Mouse (Mus musculus): ENCODE measurements around the gene Rnase4. TPM values are rescaled to one million over a fixed set of nuclear protein-coding genes. Genes with fewer than 3 reads are reported as not detected.

Gene Rnase4
- polyA plus RNA-seq, 1 experiment: 650 TPM

DNA sequence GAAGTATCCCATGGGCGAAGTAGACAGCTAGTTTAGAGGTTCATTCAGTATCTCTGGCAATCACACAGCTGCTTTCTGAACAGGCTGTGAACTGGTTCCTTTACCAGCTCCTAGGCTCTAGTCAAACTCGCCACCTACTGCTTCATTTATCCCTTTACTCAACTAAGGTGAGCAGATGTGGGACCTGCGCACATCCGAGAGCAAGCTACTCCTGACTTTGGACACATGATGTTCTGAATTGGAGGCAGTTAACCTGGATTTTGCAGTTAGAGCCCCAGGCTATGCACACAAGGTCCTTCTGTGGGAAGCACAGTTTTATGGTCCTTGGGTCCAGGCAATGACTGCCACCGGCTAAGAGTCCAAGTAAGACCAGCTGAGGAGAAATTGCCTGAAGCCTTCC is 30.1 kb upstream of the Rnase4 start:
- DNase-seq: no peak
- whole genome bisulfite sequencing: 95% methylated on average over 5 of the region's 5 CpGs
- Histone ChIP-seq H3K4me1 (ENCODE audit: control insufficient read depth, insufficient read depth, low read length) (0 out of 2 replicates have a peak, but pooled peaks cover 2% of the 10 kb centered on the region), H3K4me3 (replicated peaks; ENCODE audit: extremely low read depth, low read depth, low read length) (no peak overlapping the region)
- TF ChIP-seq CTCF (IDR thresholded peaks at IDR 0.05; ENCODE audit: insufficient read depth, low read length): no peak
- no peak for TF ChIP-seq POLR2A (IDR thresholded peaks at IDR 0.05; ENCODE audit: borderline replicate concordance, extremely low read depth, low read depth, low read length)

- 72% methylated on average over 5 of the region's 5 CpGs for WGBS
- Histone ChIP-seq H3K4me3 (replicated peaks; ENCODE audit: extremely low read depth, low read depth, low read length) (no peak overlapping the region), H3K4me1 (ENCODE audit: control insufficient read depth, insufficient read depth, low read length) (no peaks in the 10 kb centered on the region)
- TF ChIP-seq CTCF (IDR thresholded peaks at IDR 0.05; ENCODE audit: insufficient read depth, low read length): no peak
- no peak for TF ChIP-seq POLR2A (IDR thresholded peaks at IDR 0.05; ENCODE audit: borderline replicate concordance, extremely low read depth, low read depth, low read length)
- DNase-seq: no peak
Measured at GRCm38 (mm10) chr14:51068956-51069355, 21.9 kb upstream of the Rnase4 start.

DNA sequence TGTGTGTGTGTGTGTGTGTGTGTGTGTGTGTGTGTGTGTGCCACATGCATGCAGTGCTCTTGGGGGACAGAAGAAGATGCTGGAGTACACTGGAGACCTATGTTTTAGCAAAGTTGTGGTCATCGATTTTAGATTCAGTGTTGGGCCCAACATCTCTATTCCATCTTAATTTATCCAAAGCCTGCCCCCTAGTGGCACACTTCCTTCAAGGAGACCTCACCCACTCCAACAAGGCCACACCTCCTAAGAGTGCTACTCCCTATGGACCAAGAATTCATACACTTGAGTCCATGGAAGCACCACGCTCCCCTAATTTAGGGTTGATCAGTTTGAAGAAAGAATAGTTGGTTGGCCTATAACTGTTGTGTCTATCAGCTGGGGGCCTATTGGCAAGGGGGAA is 21.3 kb upstream of the Rnase4 start:
- TF ChIP-seq POLR2A (IDR thresholded peaks at IDR 0.05; ENCODE audit: borderline replicate concordance, extremely low read depth, low read depth, low read length): no peak
- peak; percentile 38; the same call in 1 of the 2 replicates for TF ChIP-seq CTCF (IDR thresholded peaks at IDR 0.05; ENCODE audit: insufficient read depth, low read length)
- no peak for DNase-seq
- no peaks in the 10 kb centered on the region for H3K4me1 ChIP-seq (ENCODE audit: control insufficient read depth, insufficient read depth, low read length)
- no peak overlapping the region for H3K4me3 ChIP-seq (replicated peaks; ENCODE audit: extremely low read depth, low read depth, low read length)
- WGBS: 88% methylated on average over 2 of the region's 2 CpGs

DNA sequence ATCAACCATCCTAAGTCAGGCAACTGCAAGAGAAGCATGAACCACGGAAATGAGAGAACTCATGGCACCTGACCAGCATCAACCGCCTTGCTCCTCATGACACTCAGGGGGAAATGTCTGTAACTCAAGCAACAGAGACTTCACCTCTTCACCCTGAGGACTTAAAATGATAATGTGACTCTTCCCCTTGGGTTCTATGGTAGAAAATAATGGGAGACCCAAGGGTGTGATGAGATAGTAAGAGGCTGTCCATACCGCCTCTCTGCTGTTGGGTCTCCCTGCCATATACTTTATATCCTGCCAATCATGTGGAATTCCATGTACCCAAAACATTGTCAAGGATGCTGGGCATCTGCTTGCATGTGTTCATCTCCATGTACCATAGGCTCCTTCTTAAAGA is 16.5 kb upstream of the Rnase4 start, which contains the start of gene Olfr750:
Gene Olfr750, minus strand, starts transcription at position 101 of the 400 bp plus-strand sequence.
- DNase-seq: no peak
- no peaks in the 10 kb centered on the region for H3K4me1 ChIP-seq (ENCODE audit: control insufficient read depth, insufficient read depth, low read length)
- TF ChIP-seq CTCF (IDR thresholded peaks at IDR 0.05; ENCODE audit: insufficient read depth, low read length) (no peak), POLR2A (IDR thresholded peaks at IDR 0.05; ENCODE audit: borderline replicate concordance, extremely low read depth, low read depth, low read length) (no peak)
- WGBS: 86% methylated on average over 3 of the region's 3 CpGs
- no peak within 1 kb of the TSS for H3K4me3 ChIP-seq (replicated peaks; ENCODE audit: extremely low read depth, low read depth, low read length)

DNA sequence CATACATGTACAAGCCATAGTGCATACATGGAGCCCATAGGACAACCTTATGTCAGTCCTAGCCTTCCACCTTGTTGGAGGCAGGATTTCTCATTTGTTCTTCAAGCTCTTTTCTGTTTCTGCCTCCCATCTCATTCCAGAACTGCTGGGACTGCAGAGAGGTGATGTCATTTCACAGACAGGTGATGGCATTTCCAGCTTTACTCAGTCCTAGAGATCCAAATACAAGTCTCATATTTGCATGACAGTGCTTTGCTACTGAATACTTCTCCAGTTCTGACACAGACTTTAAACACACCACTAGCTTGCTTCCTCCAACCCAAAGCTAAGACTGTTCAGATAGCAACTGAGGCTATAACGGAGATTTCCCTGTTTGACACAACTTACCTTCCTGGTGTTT is 11.7 kb upstream of the Rnase4 start:
- H3K4me3 ChIP-seq (replicated peaks; ENCODE audit: extremely low read depth, low read depth, low read length): no peak overlapping the region
- WGBS: 87% methylated on average over 1 of the region's 1 CpGs
- H3K4me1 ChIP-seq (ENCODE audit: control insufficient read depth, insufficient read depth, low read length): peaks cover 3% of the 10 kb centered on the region; the same call in 1 of the 2 replicates
- TF ChIP-seq POLR2A (IDR thresholded peaks at IDR 0.05; ENCODE audit: borderline replicate concordance, extremely low read depth, low read depth, low read length) (no peak), CTCF (IDR thresholded peaks at IDR 0.05; ENCODE audit: insufficient read depth, low read length) (no peak)
- no peak for DNase-seq

DNA sequence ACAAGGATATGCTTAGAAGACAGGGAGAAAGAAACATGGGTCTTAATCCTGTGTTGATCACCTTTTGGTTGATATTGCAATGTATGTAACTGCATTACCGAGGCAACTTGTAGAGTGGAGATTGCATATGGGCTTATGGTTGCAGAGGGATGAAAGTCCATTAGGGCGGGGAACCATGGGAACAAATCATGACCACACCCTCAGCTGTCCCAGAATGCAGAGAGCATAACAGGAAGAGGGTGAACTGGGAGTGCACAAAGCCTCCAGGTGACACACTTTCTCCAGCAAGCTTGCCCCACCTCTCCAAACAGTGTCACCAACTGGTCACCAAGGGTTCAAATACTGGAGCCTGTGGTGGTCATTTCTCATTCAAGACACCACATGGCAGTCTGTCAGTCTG is 9.8 kb upstream of the Rnase4 start:
- no peak for DNase-seq
- no peak overlapping the region for H3K4me3 ChIP-seq (replicated peaks; ENCODE audit: extremely low read depth, low read depth, low read length)
- no peak for TF ChIP-seq CTCF (IDR thresholded peaks at IDR 0.05; ENCODE audit: insufficient read depth, low read length)
- no peak for TF ChIP-seq POLR2A (IDR thresholded peaks at IDR 0.05; ENCODE audit: borderline replicate concordance, extremely low read depth, low read depth, low read length)
- peaks cover 3% of the 10 kb centered on the region; the same call in 1 of the 2 replicates for H3K4me1 ChIP-seq (ENCODE audit: control insufficient read depth, insufficient read depth, low read length)
- WGBS: 83% methylated on average over 2 of the region's 2 CpGs

DNA sequence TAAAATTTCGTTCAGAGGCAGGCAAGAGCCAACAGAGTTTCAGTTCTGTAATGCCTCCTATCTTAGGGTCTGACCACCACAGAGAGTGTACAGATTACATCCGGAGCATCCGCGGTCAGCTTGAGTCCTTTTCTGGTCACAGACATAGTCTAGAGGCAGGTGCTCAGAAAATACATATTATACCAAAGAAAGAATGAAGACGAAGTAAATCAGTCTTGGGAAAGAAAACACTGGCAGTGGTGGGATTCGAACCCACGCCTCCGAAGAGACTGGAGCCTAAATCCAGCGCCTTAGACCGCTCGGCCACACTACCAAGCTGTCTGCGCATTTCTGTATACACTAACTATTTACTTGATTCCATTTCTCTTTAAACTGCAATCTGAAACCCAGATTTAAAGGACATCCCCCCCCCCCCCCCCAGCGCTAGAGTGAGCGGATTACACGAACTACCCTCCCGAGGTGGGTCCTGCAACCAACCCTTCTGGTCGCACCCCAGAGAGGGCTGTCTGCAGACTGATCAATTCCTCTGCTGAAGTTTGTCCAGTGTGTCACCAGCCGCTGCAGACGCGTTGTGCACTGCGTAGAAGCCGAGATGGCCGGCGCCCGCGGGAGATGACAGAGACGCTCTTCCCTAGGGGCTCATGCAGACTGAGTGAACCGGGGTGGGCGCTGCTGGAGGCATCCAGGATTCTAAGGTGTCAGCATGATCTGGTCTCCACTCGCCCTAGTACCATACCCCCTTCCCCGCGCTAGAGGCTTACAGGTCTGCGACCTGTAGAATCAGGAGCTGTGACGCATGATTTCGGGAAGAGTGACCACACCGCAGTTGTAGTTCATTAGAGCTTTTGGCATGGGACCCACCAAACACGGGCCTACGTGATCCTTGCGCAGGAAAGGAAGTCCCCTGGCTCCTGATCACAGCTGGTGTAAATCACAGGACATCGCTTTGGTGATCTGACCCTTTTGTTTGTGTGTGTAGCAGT is 8.0 kb upstream of the Rnase4 start:
- DNase-seq: peak; percentile 66
- Histone ChIP-seq H3K4me3 (replicated peaks; ENCODE audit: extremely low read depth, low read depth, low read length) (peak overlapping the region; percentile 93), H3K4me1 (ENCODE audit: control insufficient read depth, insufficient read depth, low read length) (peaks cover 3% of the 10 kb centered on the region; the same call in 1 of the 2 replicates)
- 4% methylated on average over 40 of the region's 40 CpGs for WGBS
- no peak for TF ChIP-seq CTCF (IDR thresholded peaks at IDR 0.05; ENCODE audit: insufficient read depth, low read length)
- no peak for TF ChIP-seq POLR2A (IDR thresholded peaks at IDR 0.05; ENCODE audit: borderline replicate concordance, extremely low read depth, low read depth, low read length)

DNA sequence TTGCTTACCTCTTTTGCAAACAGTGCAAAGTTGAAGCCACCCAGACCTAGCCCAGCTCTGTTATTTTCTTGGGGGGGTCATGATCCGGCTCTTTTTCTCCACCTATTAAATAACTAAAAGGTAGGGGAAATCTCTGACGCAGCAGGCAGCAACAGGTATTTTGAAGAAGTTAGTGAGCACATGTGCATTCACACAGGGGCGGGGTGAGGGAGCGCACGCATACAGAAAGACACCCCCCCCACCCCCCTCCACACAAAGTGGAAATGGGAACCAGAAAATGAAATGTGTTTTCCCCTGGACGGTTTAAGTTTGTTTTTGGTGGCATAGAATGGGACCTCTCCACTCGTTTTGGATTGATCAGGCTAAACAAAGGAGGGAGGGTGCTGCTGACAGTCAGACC is 7.1 kb upstream of the Rnase4 start:
- WGBS: 25% methylated on average over 7 of the region's 7 CpGs
- no peak for DNase-seq
- TF ChIP-seq POLR2A (IDR thresholded peaks at IDR 0.05; ENCODE audit: borderline replicate concordance, extremely low read depth, low read depth, low read length) (no peak), CTCF (IDR thresholded peaks at IDR 0.05; ENCODE audit: insufficient read depth, low read length) (no peak)
- Histone ChIP-seq H3K4me3 (replicated peaks; ENCODE audit: extremely low read depth, low read depth, low read length) (peak overlapping the region; percentile 93), H3K4me1 (ENCODE audit: control insufficient read depth, insufficient read depth, low read length) (peaks cover 5% of the 10 kb centered on the region; the same call in 1 of the 2 replicates)

- no peak for DNase-seq
- WGBS: 77% methylated on average over 2 of the region's 2 CpGs
- Histone ChIP-seq H3K4me3 (replicated peaks; ENCODE audit: extremely low read depth, low read depth, low read length) (no peak overlapping the region), H3K4me1 (ENCODE audit: control insufficient read depth, insufficient read depth, low read length) (peaks cover 5% of the 10 kb centered on the region; the same call in 1 of the 2 replicates)
- no peak for TF ChIP-seq POLR2A (IDR thresholded peaks at IDR 0.05; ENCODE audit: borderline replicate concordance, extremely low read depth, low read depth, low read length)
- TF ChIP-seq CTCF (IDR thresholded peaks at IDR 0.05; ENCODE audit: insufficient read depth, low read length): no peak
Measured at GRCm38 (mm10) chr14:51085086-51085485, 5.8 kb upstream of the Rnase4 start.
